In the genomic region with DNA sequence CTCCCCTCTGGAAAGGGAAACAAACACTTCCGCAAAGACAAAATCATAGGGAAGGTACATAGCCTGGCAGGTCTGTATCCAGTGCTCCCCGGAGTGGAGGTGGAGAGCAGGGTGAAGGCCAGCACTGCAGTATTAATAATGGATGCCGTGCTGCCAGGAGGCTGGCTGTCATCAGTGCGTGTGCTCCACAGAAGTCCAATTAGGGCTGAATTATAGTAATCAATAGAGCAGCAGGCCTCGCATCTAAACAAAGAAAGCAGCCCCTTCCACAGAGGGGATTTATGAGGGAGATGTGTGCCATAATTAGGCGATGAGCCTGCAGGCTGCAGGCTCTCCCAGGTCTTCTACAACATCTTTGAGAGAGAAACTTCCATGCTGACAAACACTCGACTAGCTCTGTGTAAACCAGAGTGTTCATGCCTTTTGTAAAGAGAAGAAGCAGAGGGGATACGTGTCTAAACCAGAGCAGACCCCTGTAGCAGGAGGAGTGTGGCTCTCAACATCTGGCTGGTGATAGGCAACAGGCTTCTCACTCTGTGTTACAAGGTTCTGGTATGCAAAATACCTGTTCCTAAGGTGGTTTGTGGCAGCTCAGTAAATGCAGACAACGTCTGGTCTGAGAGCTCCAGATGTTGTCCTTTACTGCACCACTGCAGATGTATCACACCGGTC, we compare ENCODE assay signal across 18 mouse cellular contexts.
DNase-seq lines count a peak whose midpoint lies in the region; ATAC-seq lines count a peak whose summit lies in the region.
"Had no signal": no experiment of that assay in that cellular context is flagged by ENCODE, and none has a peak within 500 bp of the region (broad histone marks: within the 10 kb centered on the region; RNA-seq: fewer than 3 reads in every experiment).

No protein-coding gene starts in this region.

- no peaks in the 10 kb centered on the region for H3K27me3 ChIP-seq in embryonic facial prominence, embryonic 11.5 days (ENCODE audit: control insufficient read depth, insufficient read depth, low read length)
- H3K27me3 ChIP-seq in embryonic facial prominence, embryonic 10.5 days (replicated peaks; ENCODE audit: low read depth, poor library complexity, severe bottlenecking): no peaks in the 10 kb centered on the region
- H3K27me3 ChIP-seq in forebrain, embryonic 16.5 days (replicated peaks; ENCODE audit: control insufficient read depth, insufficient read depth, low read length): no peaks in the 10 kb centered on the region
- H3K27me3 ChIP-seq in neural tube, embryonic 15.5 days (replicated peaks): no peaks in the 10 kb centered on the region
- no peaks in the 10 kb centered on the region for H3K27me3 ChIP-seq in intestine, embryonic 15.5 days (replicated peaks)
- H3K27me3 ChIP-seq: embryonic facial prominence, embryonic 13.5 days had no signal

- H3K9me3 ChIP-seq in embryonic facial prominence, embryonic 11.5 days (replicated peaks; ENCODE audit: control insufficient read depth, low read length): no peaks in the 10 kb centered on the region
- no peaks in the 10 kb centered on the region for H3K9me3 ChIP-seq in embryonic facial prominence, embryonic 10.5 days
- no peaks in the 10 kb centered on the region; the same call in 1 of the 2 replicates for H3K9me3 ChIP-seq in forebrain, embryonic 16.5 days (ENCODE audit: control insufficient read depth, low read length)
- no peaks in the 10 kb centered on the region; the same call in 1 of the 2 replicates for H3K9me3 ChIP-seq in neural tube, embryonic 15.5 days (replicated peaks)
- H3K9me3 ChIP-seq in intestine, embryonic 15.5 days: no peaks in the 10 kb centered on the region
- H3K9me3 ChIP-seq: embryonic facial prominence, embryonic 13.5 days; heart, embryonic 10.5 days had no signal

- no peak overlapping the region for H3K9ac ChIP-seq in embryonic facial prominence, embryonic 11.5 days (replicated peaks; ENCODE audit: low read length)
- H3K9ac ChIP-seq in forebrain, embryonic 16.5 days (replicated peaks; ENCODE audit: low read depth, low read length): no peak overlapping the region
- H3K9ac ChIP-seq in neural tube, embryonic 15.5 days (replicated peaks): no peak overlapping the region
- H3K9ac ChIP-seq in intestine, embryonic 15.5 days: no peak overlapping the region
- H3K9ac ChIP-seq: embryonic facial prominence, embryonic 13.5 days had no signal

- 65% methylated on average over 10 of the region's 10 CpGs for WGBS in embryonic facial prominence, embryonic 11.5 days
- 75% methylated on average over 10 of the region's 10 CpGs for WGBS in embryonic facial prominence, embryonic 10.5 days
- WGBS in forebrain, embryonic 16.5 days: 22% methylated on average over 10 of the region's 10 CpGs
- WGBS in neural tube, embryonic 15.5 days: 26% methylated on average over 10 of the region's 10 CpGs
- 54% methylated on average over 10 of the region's 10 CpGs for WGBS in intestine, embryonic 15.5 days

- no peak overlapping the region for H3K4me3 ChIP-seq in embryonic facial prominence, embryonic 11.5 days (ENCODE audit: low read depth, low read length)
- no peak overlapping the region for H3K4me3 ChIP-seq in embryonic facial prominence, embryonic 10.5 days
- H3K4me3 ChIP-seq in forebrain, embryonic 16.5 days (replicated peaks; ENCODE audit: low read length): no peak overlapping the region
- H3K4me3 ChIP-seq in neural tube, embryonic 15.5 days (replicated peaks): no peak overlapping the region
- H3K4me3 ChIP-seq in intestine, embryonic 15.5 days (replicated peaks): no peak overlapping the region
- H3K4me3 ChIP-seq: embryonic facial prominence, embryonic 13.5 days; heart, embryonic 10.5 days had no signal

- 0 out of 2 replicates have a peak, but pooled peaks have one; percentile 62 for ATAC-seq in embryonic facial prominence, embryonic 11.5 days (replicated peaks; ENCODE audit: insufficient number of reproducible peaks, low FRiP score, low TSS enrichment, low read depth)
- peak; percentile 90 for ATAC-seq in forebrain, embryonic 16.5 days
- ATAC-seq in neural tube, embryonic 15.5 days (ENCODE audit: low FRiP score): peak; percentile 81
- no peak for ATAC-seq in intestine, embryonic 15.5 days
- no peak for ATAC-seq in megakaryocyte progenitor cell, adult 5-6 weeks (replicated peaks; ENCODE audit: poor library complexity)
- ATAC-seq: intestine, embryonic 16.5 days had no signal

- no peak for DNase-seq in embryonic facial prominence, embryonic 11.5 days (ENCODE audit: low spot score)
- DNase-seq in embryonic facial prominence, embryonic 10.5 days (ENCODE audit: low spot score): no peak
- DNase-seq in mesoderm, embryonic 11.5 days (ENCODE audit: low read depth, low spot score): peak; percentile 2
- no peak for DNase-seq in ovary, postnatal 10 days (ENCODE audit: low spot score)
- DNase-seq: adrenal gland, postnatal 10 days; cerebellum, postnatal 25 days; heart, postnatal 14 days; kidney, postnatal 10 days; liver; lung, adult 2 months; thymus, adult 2 months had no signal

- H3K4me2 ChIP-seq in embryonic facial prominence, embryonic 11.5 days (ENCODE audit: low read depth, low read length): no peak overlapping the region
- H3K4me2 ChIP-seq in forebrain, embryonic 16.5 days (ENCODE audit: low read length): no peak overlapping the region
- H3K4me2 ChIP-seq in neural tube, embryonic 15.5 days: no peak overlapping the region
- H3K4me2 ChIP-seq in intestine, embryonic 15.5 days (replicated peaks): no peak overlapping the region
- H3K4me2 ChIP-seq: embryonic facial prominence, embryonic 13.5 days had no signal

- H3K36me3 ChIP-seq in embryonic facial prominence, embryonic 11.5 days (replicated peaks; ENCODE audit: control insufficient read depth, insufficient read depth, low read depth, low read length): no peaks in the 10 kb centered on the region
- H3K36me3 ChIP-seq in embryonic facial prominence, embryonic 10.5 days (replicated peaks): no peaks in the 10 kb centered on the region
- no peaks in the 10 kb centered on the region for H3K36me3 ChIP-seq in forebrain, embryonic 16.5 days (ENCODE audit: control insufficient read depth, insufficient read depth)
- no peaks in the 10 kb centered on the region for H3K36me3 ChIP-seq in neural tube, embryonic 15.5 days
- no peaks in the 10 kb centered on the region for H3K36me3 ChIP-seq in intestine, embryonic 15.5 days
- H3K36me3 ChIP-seq: embryonic facial prominence, embryonic 13.5 days; heart, embryonic 10.5 days had no signal

- H3K4me1 ChIP-seq in embryonic facial prominence, embryonic 11.5 days (ENCODE audit: control insufficient read depth, insufficient read depth, low read length): no peaks in the 10 kb centered on the region
- H3K4me1 ChIP-seq in embryonic facial prominence, embryonic 10.5 days: no peaks in the 10 kb centered on the region
- peaks cover 4% of the 10 kb centered on the region; the same call in 1 of the 2 replicates for H3K4me1 ChIP-seq in forebrain, embryonic 16.5 days (replicated peaks; ENCODE audit: control insufficient read depth, insufficient read depth, low read length)
- peaks cover 7% of the 10 kb centered on the region; the same call in 1 of the 2 replicates for H3K4me1 ChIP-seq in neural tube, embryonic 15.5 days
- no peaks in the 10 kb centered on the region for H3K4me1 ChIP-seq in intestine, embryonic 15.5 days (replicated peaks)
- H3K4me1 ChIP-seq: embryonic facial prominence, embryonic 13.5 days; heart, embryonic 10.5 days had no signal

- no peak overlapping the region for H3K27ac ChIP-seq in embryonic facial prominence, embryonic 11.5 days (replicated peaks; ENCODE audit: low read depth, low read length)
- H3K27ac ChIP-seq in embryonic facial prominence, embryonic 10.5 days (replicated peaks): no peak overlapping the region
- no peak overlapping the region for H3K27ac ChIP-seq in forebrain, embryonic 16.5 days (ENCODE audit: low read length)
- H3K27ac ChIP-seq in neural tube, embryonic 15.5 days (replicated peaks): no peak overlapping the region
- H3K27ac ChIP-seq in intestine, embryonic 15.5 days: no peak overlapping the region
- H3K27ac ChIP-seq: embryonic facial prominence, embryonic 13.5 days; heart, embryonic 10.5 days had no signal

Comparison
In these comparisons a context has a peak if more than half of its experiments do, and no peak if none do; other contexts are left out.
1. ATAC-seq: peak in embryonic facial prominence, embryonic 11.5 days (single experiment), forebrain, embryonic 16.5 days (single experiment) and neural tube, embryonic 15.5 days (single experiment); none in intestine, embryonic 15.5 days (single experiment) and megakaryocyte progenitor cell, adult 5-6 weeks (single experiment).